Mouse (Mus musculus) neural tube, embryonic 14.5 days (tissue): ENCODE measurements around the gene Neurl4. TPM values are rescaled to one million over a fixed set of nuclear protein-coding genes. Genes with fewer than 3 reads are reported as not detected.
"Not testable (repeated sequence)": the region's sequence is repeated elsewhere in the genome, so short reads cannot be mapped to it uniquely, and the experiment has no call there.

ENCODE experiments used
- ATAC-seq: fragments of 200-750 bp; cut with Nextera tagmentation; 2 replicates; pipeline ENCODE4 v1.8.0; 2017; ENCODE audit warnings: low read depth, mild to moderate bottlenecking, moderate TSS enrichment, moderate library complexity
- H3K27ac ChIP-seq: fragments of 300-500 bp; sonication (generic); 2 replicates; pipeline ENCODE4 v1.5.1; 2014; ENCODE audit warnings: low read depth, mild to moderate bottlenecking, control low read depth, low read length, moderate library complexity, mixed read lengths
- H3K27me3 ChIP-seq: fragments of 300-500 bp; sonication (generic); 2 replicates; pipeline ENCODE4 v1.6.1; 2014; ENCODE audit warnings: low read length; ENCODE audit not compliant: control insufficient read depth, insufficient read depth
- H3K36me3 ChIP-seq: fragments of 300-500 bp; sonication (generic); 2 replicates; pipeline ENCODE4 v1.6.1; 2014; ENCODE audit warnings: low read length, mixed read lengths; ENCODE audit not compliant: control insufficient read depth, insufficient read depth
- H3K4me1 ChIP-seq: fragments of 300-500 bp; sonication (generic); 2 replicates; pipeline ENCODE4 v1.6.1; 2014; ENCODE audit warnings: low read length; ENCODE audit not compliant: control insufficient read depth, insufficient read depth
- H3K4me2 ChIP-seq: fragments of 300-500 bp; sonication (generic); 2 replicates; pipeline ENCODE4 v1.6.1; 2014; ENCODE audit warnings: mild to moderate bottlenecking, low read depth, low read length, control low read depth
- H3K4me3 ChIP-seq: fragments of 300-500 bp; sonication (generic); 2 replicates; pipeline ENCODE4 v1.5.1; 2014; ENCODE audit warnings: low read depth, low read length, control low read depth, mixed read lengths
- H3K9ac ChIP-seq: fragments of 300-500 bp; sonication (generic); replicated peaks from 2 replicates; pipeline ENCODE4 v1.6.1; 2014; ENCODE audit warnings: low read depth, mild to moderate bottlenecking, control low read depth, low read length, mixed read lengths
- H3K9me3 ChIP-seq: fragments of 300-500 bp; sonication (generic); 2 replicates; pipeline ENCODE4 v1.6.1; 2016; ENCODE audit warnings: low read length; ENCODE audit not compliant: control insufficient read depth
- WGBS: fragments of 180-500 bp; shearing (Covaris S2); extraction: QIAGEN DNeasy Blood & Tissue Kit; methylation state at CpG from one replicate; pipeline ENCODE4 v1.1.7; 2014; 5-methylcytosine and 5-hydroxymethylcytosine counted together
- polyA plus RNA-seq: library from polyadenylated mRNA; unstranded; fragments of >200 nt; fragmentation: Nextera tagmentation; extraction: Ambion mirVana; gene quantifications from 2 replicates; pipeline ENCODE4 v1.2.1, GENCODE M21; 2014

Gene Neurl4
- polyA plus RNA-seq, 1 experiment from 2014 or later = 26.2 TPM

DNA sequence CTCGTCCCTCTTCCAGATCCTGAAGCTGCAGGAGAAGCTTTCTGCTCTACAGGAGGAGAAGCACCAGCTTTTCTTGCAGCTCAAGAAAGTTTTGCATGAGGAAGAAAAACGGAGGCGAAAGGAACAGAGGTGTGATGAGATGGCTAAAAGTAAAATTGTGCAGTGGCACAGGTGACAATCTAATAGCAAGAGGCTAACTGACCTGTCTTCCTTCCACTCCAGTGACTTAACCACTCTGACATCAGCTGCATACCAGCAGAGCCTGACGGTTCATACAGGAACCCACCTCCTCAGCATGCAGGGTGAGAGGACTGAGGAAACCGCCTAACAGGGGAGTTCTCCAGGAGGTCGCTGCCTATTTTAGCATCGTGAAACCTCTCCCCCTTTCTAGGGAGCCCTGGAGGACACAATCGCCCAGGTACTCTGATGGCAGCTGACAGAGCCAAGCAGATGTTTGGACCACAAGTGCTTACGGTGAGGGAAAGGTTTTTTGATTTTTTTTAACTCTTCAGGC lies 14.1 kb downstream of the Neurl4 start:
- Histone ChIP-seq H3K9me3 (no peaks in the 10 kb centered on the region), H3K9ac (no peak overlapping the region), H3K27me3 (no peaks in the 10 kb centered on the region), H3K4me1 (peaks cover 20% of the 10 kb centered on the region), H3K4me3 (peak overlapping the region; percentile 77; the same call in 1 of the 2 replicates), H3K27ac (no peak overlapping the region), H3K4me2 (peak overlapping the region; percentile 99), H3K36me3 (peaks cover 59% of the 10 kb centered on the region)
- no peak for ATAC-seq
- WGBS = 42% methylated on average over 9 of the region's 9 CpGs

GRCm38 (mm10) chr11:69915667-69916627 lies 15.1 kb downstream of the Neurl4 start:
- no peak for ATAC-seq
- peaks cover 53% of the 10 kb centered on the region for H3K36me3 ChIP-seq
- no peak overlapping the region for H3K9ac ChIP-seq
- no peak overlapping the region for H3K4me2 ChIP-seq
- WGBS = 66% methylated on average over 5 of the region's 5 CpGs
- H3K4me1 ChIP-seq = peaks cover 23% of the 10 kb centered on the region
- no peaks in the 10 kb centered on the region for H3K9me3 ChIP-seq
- no peak overlapping the region for H3K27ac ChIP-seq
- no peaks in the 10 kb centered on the region for H3K27me3 ChIP-seq
- no peak overlapping the region for H3K4me3 ChIP-seq

DNA sequence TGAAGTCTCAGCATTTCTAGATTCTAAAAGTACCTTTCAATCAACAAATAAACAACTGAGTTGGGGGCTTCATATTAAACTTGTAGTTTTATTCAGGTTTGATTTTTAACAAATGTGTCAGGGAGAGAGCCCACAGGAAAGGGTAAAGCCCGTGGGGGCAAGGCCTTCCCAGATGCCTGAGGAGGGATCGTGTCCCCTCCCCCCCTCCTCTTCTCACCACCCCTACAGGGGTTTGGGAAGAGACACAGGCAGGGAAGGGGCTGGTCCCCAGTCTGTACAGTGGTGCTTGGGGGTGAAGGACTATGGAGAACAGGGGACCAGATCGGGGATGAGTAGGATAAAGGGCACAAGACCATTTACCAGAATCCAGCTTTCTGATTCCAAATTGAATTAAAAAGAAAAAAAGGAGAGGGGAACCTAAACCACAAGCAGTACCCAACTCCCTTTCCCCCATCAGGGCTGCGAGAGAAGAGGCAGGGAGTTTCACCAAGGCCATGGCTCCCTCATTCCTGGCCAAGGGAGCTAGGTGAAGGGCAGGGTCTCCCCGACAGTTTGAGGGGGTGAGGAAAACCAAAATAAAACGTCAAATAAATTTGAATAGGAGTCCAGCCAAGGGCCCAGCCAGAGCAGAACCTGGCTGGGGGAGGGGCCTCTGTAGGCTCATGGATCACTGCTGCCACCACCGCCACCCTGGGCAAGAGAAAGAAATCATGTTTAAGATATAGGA lies 15.9 kb downstream of the Neurl4 start:
- WGBS = 56% methylated on average over 7 of the region's 7 CpGs
- not testable (repeated sequence) for H3K27ac ChIP-seq, H3K9me3 ChIP-seq, H3K9ac ChIP-seq, H3K27me3 ChIP-seq, H3K4me3 ChIP-seq, H3K4me2 ChIP-seq, ATAC-seq
- Histone ChIP-seq H3K4me1 (peaks cover 23% of the 10 kb centered on the region), H3K36me3 (peaks cover 44% of the 10 kb centered on the region)

GRCm38 (mm10) chr11:69917379-69917948 lies 16.6 kb downstream of the Neurl4 start:
- Histone ChIP-seq H3K9ac (no peak overlapping the region), H3K9me3 (no peaks in the 10 kb centered on the region), H3K4me3 (no peak overlapping the region), H3K27me3 (no peaks in the 10 kb centered on the region), H3K36me3 (peaks cover 37% of the 10 kb centered on the region), H3K4me1 (peaks cover 27% of the 10 kb centered on the region), H3K4me2 (no peak overlapping the region), H3K27ac (no peak overlapping the region)
- WGBS = 86% methylated on average over 8 of the region's 8 CpGs
- no peak for ATAC-seq

- Histone ChIP-seq H3K36me3 (peaks cover 31% of the 10 kb centered on the region), H3K27me3 (no peaks in the 10 kb centered on the region), H3K9ac (no peak overlapping the region), H3K9me3 (no peaks in the 10 kb centered on the region), H3K4me3 (no peak overlapping the region), H3K4me1 (peaks cover 29% of the 10 kb centered on the region), H3K27ac (no peak overlapping the region), H3K4me2 (no peak overlapping the region)
- no peak for ATAC-seq
- WGBS = 89% methylated on average over 5 of the region's 5 CpGs
Observed at GRCm38 (mm10) chr11:69918118-69918517, 17.2 kb downstream of the Neurl4 start.

DNA sequence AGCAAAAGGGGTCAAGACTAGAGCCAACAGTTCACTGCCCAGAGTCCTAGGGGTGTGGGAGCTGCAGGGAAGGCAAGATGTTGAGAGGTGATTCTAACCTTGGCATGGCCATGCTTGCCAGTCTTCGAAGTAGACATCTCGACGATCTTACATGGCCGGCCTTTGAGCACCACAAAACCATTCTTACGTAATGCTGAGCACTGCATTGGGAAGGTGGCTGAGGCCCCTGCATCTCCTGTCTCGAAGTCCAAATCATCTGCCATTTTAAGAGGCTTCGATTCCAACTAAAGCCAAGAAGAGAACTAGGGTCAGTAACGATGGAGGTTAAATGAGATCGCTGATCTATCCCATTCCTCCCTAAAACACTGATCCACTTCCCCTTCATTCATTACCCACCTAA lies 18.2 kb downstream of the Neurl4 start:
- Histone ChIP-seq H3K36me3 (peaks cover 29% of the 10 kb centered on the region), H3K27ac (no peak overlapping the region), H3K4me2 (peak overlapping the region; percentile 92), H3K9me3 (no peaks in the 10 kb centered on the region), H3K4me1 (peaks cover 26% of the 10 kb centered on the region), H3K4me3 (peak overlapping the region; percentile 92), H3K9ac (no peak overlapping the region), H3K27me3 (no peaks in the 10 kb centered on the region)
- WGBS = 87% methylated on average over 9 of the region's 9 CpGs
- no peak for ATAC-seq

GRCm38 (mm10) chr11:69919661-69920265 lies 18.9 kb downstream of the Neurl4 start:
- Histone ChIP-seq H3K27ac (peak overlapping the region; percentile 90; the same call in 1 of the 2 replicates), H3K9ac (peak overlapping the region; percentile 87), H3K27me3 (no peaks in the 10 kb centered on the region), H3K9me3 (no peaks in the 10 kb centered on the region), H3K4me2 (peak overlapping the region; percentile 92), H3K4me3 (peak overlapping the region; percentile 92), H3K36me3 (peaks cover 29% of the 10 kb centered on the region), H3K4me1 (peaks cover 25% of the 10 kb centered on the region)
- no peak for ATAC-seq
- 1% methylated on average over 17 of the region's 17 CpGs for WGBS

GRCm38 (mm10) chr11:69920266-69921031 lies 19.6 kb downstream of the Neurl4 start:
- peak overlapping the region; percentile 87 for H3K9ac ChIP-seq
- H3K4me2 ChIP-seq = peak overlapping the region; percentile 92
- peak overlapping the region; percentile 92 for H3K4me3 ChIP-seq
- peak overlapping the region; percentile 90 for H3K27ac ChIP-seq
- H3K27me3 ChIP-seq = no peaks in the 10 kb centered on the region
- ATAC-seq = peak; percentile 26
- WGBS = 0% methylated on average over 38 of the region's 65 CpGs
- no peaks in the 10 kb centered on the region for H3K9me3 ChIP-seq
- peaks cover 21% of the 10 kb centered on the region for H3K4me1 ChIP-seq
- H3K36me3 ChIP-seq = peaks cover 25% of the 10 kb centered on the region
